Mouse (Mus musculus) liver, embryonic 14.5 days (tissue): Measurements from ENCODE around the gene Lrrc4c. TPM values are rescaled to one million over a fixed set of nuclear protein-coding genes. Genes with fewer than 3 reads are reported as not detected.

Experiments used
- ATAC-seq: fragments of 200-750 bp; cut with Nextera tagmentation; 2 replicates; pipeline ENCODE4 v1.8.0; 2017; ENCODE audit warnings: moderate number of reproducible peaks, mild to moderate bottlenecking, moderate library complexity; ENCODE audit not compliant: insufficient read depth
- DNase-seq, 3 experiments: peaks; one replicate each; pipeline ENCODE4 v3.0.0-alpha.2; 2012 to 2013; ENCODE audit warnings: low read depth in 3 of 3, low spot score in 3 of 3
- H3K27ac ChIP-seq: fragments of 300-500 bp; sonication (generic); 2 replicates; pipeline ENCODE4 v1.5.1; 2014; ENCODE audit warnings: moderate library complexity, mild to moderate bottlenecking, control low read depth, inconsistent platforms
- H3K27me3 ChIP-seq: fragments of 300-500 bp; sonication (generic); 2 replicates; pipeline ENCODE4 v1.6.1; 2014; ENCODE audit warnings: mild to moderate bottlenecking, low read length, moderate library complexity; ENCODE audit not compliant: control insufficient read depth, insufficient read depth
- H3K36me3 ChIP-seq: fragments of 300-500 bp; sonication (generic); replicated peaks from 2 replicates; pipeline ENCODE4 v1.6.1; 2014; ENCODE audit warnings: low read depth; ENCODE audit not compliant: control insufficient read depth, insufficient read depth
- H3K4me1 ChIP-seq, 2 experiments: fragments of 200-500 bp in 1 of 2; fragments of 300-500 bp in 1 of 2; sonication (generic) in 1 of 2; replicated peaks; 2 replicates each; pipeline ENCODE4 v1.6.1; 2012 to 2014; ENCODE audit warnings: antibody characterized with exemption in 1 of 2, inconsistent platforms in 1 of 2, low read length in 1 of 2; ENCODE audit not compliant: control insufficient read depth in 2 of 2, insufficient read depth in 2 of 2
- H3K4me2 ChIP-seq: fragments of 300-500 bp; sonication (generic); 2 replicates; pipeline ENCODE4 v1.6.1; 2014; ENCODE audit warnings: low read depth, mild to moderate bottlenecking, control low read depth, moderate library complexity
- H3K4me3 ChIP-seq, 2 experiments: fragments of 200-500 bp in 1 of 2; fragments of 300-500 bp in 1 of 2; sonication (generic) in 1 of 2; 2 replicates each; pipeline ENCODE4 v1.5.1; 2012 to 2014; ENCODE audit warnings: low read depth in 2 of 2, low read length in 2 of 2, mild to moderate bottlenecking in 2 of 2, control low read depth in 1 of 2, inconsistent platforms in 1 of 2, moderate library complexity in 1 of 2; ENCODE audit not compliant: insufficient read depth in 1 of 2
- H3K9ac ChIP-seq: fragments of 300-500 bp; sonication (generic); replicated peaks from 2 replicates; pipeline ENCODE4 v1.6.1; 2014; ENCODE audit warnings: mild to moderate bottlenecking, control low read depth, moderate library complexity
- H3K9me3 ChIP-seq: fragments of 300-500 bp; sonication (generic); 2 replicates; pipeline ENCODE4 v1.6.1; 2016; ENCODE audit warnings: low read length, mixed read lengths; ENCODE audit not compliant: control insufficient read depth
- CTCF ChIP-seq: IDR thresholded peaks from 2 replicates; pipeline ENCODE4 v1.5.1; 2016; ENCODE audit warnings: antibody characterized with exemption, low read depth, control low read depth
- EP300 ChIP-seq: IDR thresholded peaks from 2 replicates; pipeline ENCODE4 v1.6.1; 2016; ENCODE audit warnings: antibody characterized with exemption, low read depth
- WGBS: fragments of 180-500 bp; shearing (Covaris S2); extraction: QIAGEN DNeasy Blood & Tissue Kit; methylation state at CpG from one replicate; pipeline ENCODE4 v1.1.7; 2014; ENCODE audit not compliant: insufficient replicate concordance; 5-methylcytosine and 5-hydroxymethylcytosine counted together
- polyA plus RNA-seq, 2 experiments: library from polyadenylated mRNA; depleted of rRNA in 1 of 2; stranded (reverse) in 1 of 2; unstranded in 1 of 2; fragments of >200 nt; fragmentation: Nextera tagmentation in 1 of 2; extraction: Ambion mirVana in 1 of 2; gene quantifications; 2 replicates each; pipeline versions ENCODE4 v1.2.1 to v1.2.3; 2012 to 2014

Gene Lrrc4c
- polyA plus RNA-seq, 2 experiments: 0.04 to 0.19 TPM

GRCm38 (mm10) chr2:96714561-96714960 lies 396.6 kb downstream of the Lrrc4c start:
- 71% methylated on average over 7 of the region's 7 CpGs for WGBS

DNA sequence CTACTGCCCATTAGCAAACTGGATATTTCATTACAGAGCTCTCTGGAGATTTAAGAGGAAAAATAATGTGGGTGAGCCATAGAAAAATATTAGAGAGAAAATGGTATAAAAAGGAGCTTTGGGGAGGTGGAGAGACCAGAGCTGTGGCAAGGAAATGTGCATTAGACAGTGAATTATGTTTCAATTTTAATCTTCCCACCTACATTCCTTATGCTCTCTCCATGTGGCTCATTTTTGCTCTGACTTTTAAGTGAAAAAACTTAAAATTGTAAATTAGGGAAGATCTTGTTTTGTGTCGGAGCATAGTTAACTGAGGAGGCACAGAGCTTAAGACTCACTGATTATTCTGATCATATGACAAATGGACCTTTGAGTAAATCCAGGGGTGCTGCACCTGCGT lies 399.4 kb downstream of the Lrrc4c start:
- no peak overlapping the region for H3K4me2 ChIP-seq
- TF ChIP-seq CTCF: no peak
- TF ChIP-seq EP300: no peak
- H3K9ac ChIP-seq: no peak overlapping the region
- H3K36me3 ChIP-seq: no peaks in the 10 kb centered on the region
- no peaks in the 10 kb centered on the region for H3K9me3 ChIP-seq
- H3K4me3 ChIP-seq: no peak overlapping the region
- WGBS: 49% methylated on average over 2 of the region's 2 CpGs
- ATAC-seq (no peak), DNase-seq (no peak)
- H3K27ac ChIP-seq: no peak overlapping the region
- no peaks in the 10 kb centered on the region for H3K4me1 ChIP-seq
- no peaks in the 10 kb centered on the region for H3K27me3 ChIP-seq

More at GRCm38 (mm10) chr2:96714561-96714960, 396.6 kb downstream of the Lrrc4c start:
- Histone ChIP-seq H3K4me1 (no peaks in the 10 kb centered on the region), H3K36me3 (no peaks in the 10 kb centered on the region), H3K27ac (no peak overlapping the region), H3K4me3 (no peak overlapping the region), H3K4me2 (no peak overlapping the region), H3K9me3 (no peaks in the 10 kb centered on the region), H3K27me3 (no peaks in the 10 kb centered on the region), H3K9ac (no peak overlapping the region)
- ATAC-seq (no peak), DNase-seq (no peak)
- TF ChIP-seq CTCF (no peak), EP300 (no peak)

GRCm38 (mm10) chr2:96723395-96723794 lies 405.4 kb downstream of the Lrrc4c start:
- no peak overlapping the region for H3K4me3 ChIP-seq
- TF ChIP-seq CTCF (no peak), EP300 (no peak)
- H3K4me1 ChIP-seq: no peaks in the 10 kb centered on the region
- H3K9me3 ChIP-seq: no peaks in the 10 kb centered on the region
- no peak overlapping the region for H3K27ac ChIP-seq
- ATAC-seq (no peak), DNase-seq (no peak)
- H3K36me3 ChIP-seq: no peaks in the 10 kb centered on the region
- H3K27me3 ChIP-seq: no peaks in the 10 kb centered on the region
- no peak overlapping the region for H3K9ac ChIP-seq
- no peak overlapping the region for H3K4me2 ChIP-seq

GRCm38 (mm10) chr2:96736081-96736480 lies 418.1 kb downstream of the Lrrc4c start:
- Histone ChIP-seq H3K4me3 (no peak overlapping the region), H3K9ac (no peak overlapping the region), H3K27ac (no peak overlapping the region), H3K4me2 (no peak overlapping the region), H3K4me1 (no peaks in the 10 kb centered on the region), H3K27me3 (no peaks in the 10 kb centered on the region), H3K36me3 (no peaks in the 10 kb centered on the region), H3K9me3 (no peaks in the 10 kb centered on the region)
- no peak for ATAC-seq
- TF ChIP-seq CTCF: no peak
- no peak for TF ChIP-seq EP300
- DNase-seq: no peak

- no peak overlapping the region for H3K4me3 ChIP-seq
- no peak for DNase-seq
- H3K27me3 ChIP-seq: no peaks in the 10 kb centered on the region
- no peaks in the 10 kb centered on the region for H3K9me3 ChIP-seq
- no peak overlapping the region for H3K9ac ChIP-seq
- H3K4me2 ChIP-seq: no peak overlapping the region
- no peaks in the 10 kb centered on the region for H3K4me1 ChIP-seq
- ATAC-seq: no peak
- TF ChIP-seq EP300 (no peak), CTCF (no peak)
- no peak overlapping the region for H3K27ac ChIP-seq
- H3K36me3 ChIP-seq: no peaks in the 10 kb centered on the region
These were observed 437.1 kb downstream of the Lrrc4c start for GRCm38 (mm10) chr2:96755066-96755465.

GRCm38 (mm10) chr2:96757701-96758100 lies 439.7 kb downstream of the Lrrc4c start:
- Histone ChIP-seq H3K4me2 (no peak overlapping the region), H3K9ac (no peak overlapping the region), H3K9me3 (no peaks in the 10 kb centered on the region), H3K4me3 (no peak overlapping the region), H3K4me1 (no peaks in the 10 kb centered on the region), H3K36me3 (no peaks in the 10 kb centered on the region), H3K27ac (no peak overlapping the region), H3K27me3 (no peaks in the 10 kb centered on the region)
- DNase-seq: no peak
- 37% methylated on average over 1 of the region's 1 CpGs for WGBS
- no peak for ATAC-seq
- TF ChIP-seq EP300: no peak
- TF ChIP-seq CTCF: no peak
